Mouse (Mus musculus) splenic B cell, adult 2 months (primary cell): ENCODE measurements around the gene Snrnp40.
A peak's percentile ranks its signal among the peaks of the same experiment; 100 is the strongest.

ENCODE experiments used
- DNase-seq: peaks from one replicate; pipeline ENCODE4 v3.0.0-alpha.2; 2011; ENCODE audit warnings: low read depth, low spot score
- H3K27me3 ChIP-seq: 2 replicates; pipeline ENCODE4 v1.6.1; 2012; ENCODE audit warnings: mild to moderate bottlenecking, low read length, moderate library complexity, mixed read lengths; ENCODE audit not compliant: control insufficient read depth, poor library complexity, insufficient read depth, severe bottlenecking
- H3K36me3 ChIP-seq: 2 replicates; pipeline ENCODE4 v1.6.1; 2012; ENCODE audit warnings: mild to moderate bottlenecking, low read length, moderate library complexity, mixed read lengths; ENCODE audit not compliant: control insufficient read depth, poor library complexity, insufficient read depth, severe bottlenecking

Gene Snrnp40

DNA sequence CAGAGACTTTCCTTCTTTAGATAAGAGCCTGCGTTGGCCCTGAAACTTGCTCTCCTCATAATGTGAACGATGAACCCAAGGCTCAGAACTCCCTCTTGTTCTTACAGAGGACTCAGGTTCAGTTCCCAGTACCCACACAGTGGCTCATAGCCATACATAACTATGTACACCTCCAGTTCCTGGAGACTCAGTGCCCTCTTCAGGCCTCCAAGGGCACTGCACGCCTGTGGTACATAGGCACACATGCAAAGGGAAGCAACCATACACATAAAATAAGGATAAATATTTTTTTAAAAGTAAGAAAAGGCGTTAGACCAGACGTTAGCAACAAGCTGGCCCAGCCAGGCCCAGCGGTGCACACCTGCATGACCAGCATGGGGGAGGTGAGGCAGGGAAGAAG lies 10.3 kb upstream of the Snrnp40 start:
- no peak for DNase-seq
- H3K36me3 ChIP-seq = peaks cover 3% of the 10 kb centered on the region
- H3K27me3 ChIP-seq = no peaks in the 10 kb centered on the region

DNA sequence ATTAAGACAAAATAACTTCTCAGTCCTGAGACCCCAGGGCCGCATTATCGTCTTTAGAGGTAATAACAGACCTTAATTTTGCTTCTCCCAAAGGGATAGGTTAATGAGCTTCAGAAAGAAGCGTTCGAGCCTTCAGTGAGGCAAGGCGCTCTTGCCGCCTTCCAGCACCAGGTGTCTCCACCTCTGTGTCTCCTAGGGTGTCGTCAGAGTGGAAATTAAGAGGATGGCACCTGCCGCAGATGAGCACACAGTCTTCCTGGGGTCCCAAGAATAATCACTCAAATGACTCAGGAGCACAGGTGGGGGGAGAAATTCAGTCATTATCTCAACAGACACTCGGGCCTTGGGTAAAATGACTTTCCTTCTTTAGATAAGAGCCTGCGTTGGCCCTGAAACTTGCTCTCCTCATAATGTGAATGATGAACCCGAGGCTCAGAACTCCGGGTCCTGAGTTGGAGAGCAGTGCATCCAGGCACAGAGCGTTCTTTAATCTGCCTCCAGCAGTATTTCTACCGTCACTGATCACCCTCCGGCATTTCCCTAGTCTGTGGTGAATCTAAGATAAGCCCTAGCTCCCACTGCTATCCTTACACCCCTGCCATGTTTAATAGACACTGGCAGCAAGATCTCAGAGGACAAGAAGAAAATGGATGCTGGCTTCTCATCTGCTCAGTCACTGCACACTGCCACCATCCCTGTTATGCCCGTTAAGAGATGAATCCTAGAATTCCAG lies 9.1 kb upstream of the Snrnp40 start:
- H3K27me3 ChIP-seq = no peaks in the 10 kb centered on the region
- no peak for DNase-seq

DNA sequence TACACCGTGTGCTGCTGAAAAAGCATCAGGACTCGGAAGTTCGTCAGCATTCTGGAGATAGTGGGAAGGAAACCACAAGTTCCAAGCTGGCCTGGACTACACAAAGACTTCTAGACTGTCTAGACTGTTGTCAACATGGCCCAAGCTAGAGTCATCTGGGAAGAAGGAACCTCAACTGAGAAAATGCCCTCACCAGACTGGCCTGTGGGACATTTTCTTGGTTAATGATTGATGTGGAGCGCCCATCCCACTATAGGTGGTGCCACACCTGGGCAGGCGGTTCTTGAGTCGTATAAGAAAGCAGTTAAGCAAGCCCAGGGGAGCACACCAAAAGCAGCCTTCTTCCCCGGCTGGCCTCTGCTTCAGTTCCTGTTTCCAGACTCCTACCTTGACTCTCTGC lies 7.3 kb upstream of the Snrnp40 start:
- H3K36me3 ChIP-seq = peaks cover 3% of the 10 kb centered on the region
- no peaks in the 10 kb centered on the region for H3K27me3 ChIP-seq
- DNase-seq = no peak

More for the DNA sequence above, 9.1 kb upstream of the Snrnp40 start:
- peaks cover 3% of the 10 kb centered on the region for H3K36me3 ChIP-seq

- peak; percentile 9 for DNase-seq
- Histone ChIP-seq H3K36me3 (peaks cover 1% of the 10 kb centered on the region; the same call in 1 of the 2 replicates), H3K27me3 (no peaks in the 10 kb centered on the region)
Observed at GRCm38 (mm10) chr4:130357946-130358345, 2.0 kb upstream of the Snrnp40 start.

- Histone ChIP-seq H3K27me3 (no peaks in the 10 kb centered on the region), H3K36me3 (peaks cover 4% of the 10 kb centered on the region; the same call in 1 of the 2 replicates)
- DNase-seq = no peak
Observed at GRCm38 (mm10) chr4:130360238-130360590, 282 bp downstream of the Snrnp40 start.

GRCm38 (mm10) chr4:130376675-130377074 lies 16.7 kb downstream of the Snrnp40 start:
- peaks cover 13% of the 10 kb centered on the region for H3K36me3 ChIP-seq
- peak; percentile 10 for DNase-seq
- H3K27me3 ChIP-seq = no peaks in the 10 kb centered on the region

DNA sequence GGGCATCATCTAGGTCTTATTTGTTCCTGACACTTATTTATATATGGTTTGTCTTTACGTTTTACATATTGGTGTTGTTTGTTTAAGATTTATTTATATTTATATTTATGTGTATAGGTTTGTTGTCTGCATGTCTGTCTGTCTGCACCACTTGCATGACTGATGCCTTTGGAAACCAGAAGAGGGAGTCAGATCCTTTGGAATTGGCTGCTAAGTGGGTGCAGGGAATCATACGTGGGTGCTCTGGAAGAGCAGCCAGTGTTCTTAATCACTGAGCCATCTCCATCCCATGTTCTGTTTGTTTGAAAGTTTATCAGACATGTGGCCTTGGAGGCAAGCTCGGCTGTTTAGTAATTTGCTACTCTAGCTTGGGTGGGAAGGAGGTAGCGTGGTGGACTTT lies 17.6 kb downstream of the Snrnp40 start:
- Histone ChIP-seq H3K36me3 (peaks cover 17% of the 10 kb centered on the region), H3K27me3 (no peaks in the 10 kb centered on the region)
- DNase-seq = no peak

GRCm38 (mm10) chr4:130379181-130379580 lies 19.2 kb downstream of the Snrnp40 start:
- H3K36me3 ChIP-seq = peaks cover 19% of the 10 kb centered on the region

GRCm38 (mm10) chr4:130380418-130380817 lies 20.5 kb downstream of the Snrnp40 start:
- H3K27me3 ChIP-seq = no peaks in the 10 kb centered on the region
- no peak for DNase-seq
- H3K36me3 ChIP-seq = peaks cover 19% of the 10 kb centered on the region

More at GRCm38 (mm10) chr4:130379181-130379580, 19.2 kb downstream of the Snrnp40 start:
- no peak for DNase-seq
- H3K27me3 ChIP-seq = no peaks in the 10 kb centered on the region

DNA sequence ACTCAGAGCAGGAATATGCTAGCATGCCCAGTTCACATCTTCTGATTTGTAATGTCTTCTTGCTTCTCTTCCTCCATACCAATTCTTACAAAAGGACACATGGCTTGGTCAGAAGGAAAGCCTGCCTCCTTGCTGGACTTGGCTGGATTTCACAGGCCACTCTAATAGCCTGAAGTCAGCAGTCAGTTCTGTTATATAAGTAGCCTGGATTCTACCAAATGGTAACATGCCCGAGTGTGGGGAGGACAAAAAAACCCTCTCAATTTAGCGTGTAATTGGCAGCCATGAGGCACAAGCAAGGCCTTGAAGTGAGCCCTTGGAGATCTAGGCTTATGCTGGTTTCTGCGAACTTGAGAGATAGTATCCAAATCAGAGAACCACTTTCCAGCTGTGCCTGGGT lies 27.3 kb downstream of the Snrnp40 start:
- no peaks in the 10 kb centered on the region for H3K27me3 ChIP-seq
- peaks cover 9% of the 10 kb centered on the region; the same call in 1 of the 2 replicates for H3K36me3 ChIP-seq
- no peak for DNase-seq

DNA sequence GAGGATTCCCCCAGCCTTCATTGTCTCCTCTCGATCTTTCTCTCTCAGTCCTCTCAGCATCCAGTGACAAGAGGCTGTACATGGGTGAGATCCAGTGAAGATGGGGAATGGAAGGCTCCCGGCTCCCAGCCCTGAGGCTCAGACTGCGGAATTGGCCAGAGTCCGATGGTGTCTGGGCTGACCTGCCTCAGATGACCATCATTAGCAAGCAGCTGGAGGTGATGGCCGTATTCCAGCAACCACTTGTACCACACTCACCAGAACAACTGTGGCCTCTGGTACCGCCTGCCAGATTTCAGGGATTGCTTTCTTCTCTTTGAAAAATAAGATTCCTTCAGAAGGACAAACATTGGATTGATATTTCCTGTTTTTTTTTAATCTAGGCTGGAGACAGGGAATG lies 29.6 kb downstream of the Snrnp40 start:
- no peak for DNase-seq
- Histone ChIP-seq H3K27me3 (no peaks in the 10 kb centered on the region), H3K36me3 (peaks cover 5% of the 10 kb centered on the region; the same call in 1 of the 2 replicates)

DNA sequence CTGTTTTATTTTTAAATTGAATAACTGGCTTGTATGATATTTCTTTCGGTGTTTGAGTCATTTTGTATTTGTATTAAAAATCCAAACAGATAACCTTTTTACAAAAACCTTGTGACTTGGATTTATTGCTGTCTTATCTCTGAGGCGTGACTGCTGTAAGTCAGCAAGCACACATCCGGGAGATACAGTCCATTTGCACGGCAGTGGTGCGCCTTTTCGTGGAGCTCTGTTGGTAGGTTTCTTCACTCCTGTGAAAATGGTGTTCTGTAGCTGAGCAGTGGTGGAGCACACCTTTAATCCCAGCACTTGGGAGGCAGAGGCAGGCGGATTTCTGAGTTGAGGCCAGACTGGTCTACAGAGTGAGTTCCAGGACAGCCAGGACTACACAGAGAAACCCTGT lies 30.0 kb downstream of the Snrnp40 start:
- Histone ChIP-seq H3K27me3 (no peaks in the 10 kb centered on the region), H3K36me3 (peaks cover 5% of the 10 kb centered on the region; the same call in 1 of the 2 replicates)
- DNase-seq = no peak

DNA sequence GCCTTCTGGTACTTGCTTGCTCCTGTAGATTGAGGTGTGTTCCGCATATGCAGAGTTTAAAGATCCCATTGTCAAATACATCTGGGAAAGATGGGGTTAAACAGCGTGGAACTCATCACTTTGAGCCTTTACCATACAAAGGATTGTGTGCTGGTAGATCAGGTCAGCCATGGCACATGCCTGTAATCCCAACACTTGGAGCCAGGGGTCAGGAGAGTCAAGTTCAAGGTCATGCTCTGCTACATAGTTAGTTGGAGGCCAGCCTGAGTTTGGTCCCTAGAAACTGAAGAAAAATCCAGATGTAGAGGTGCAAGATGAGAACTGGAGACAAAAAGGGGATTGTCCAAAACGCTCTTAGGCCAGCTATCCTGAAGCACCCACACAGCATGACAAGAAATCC lies 31.3 kb downstream of the Snrnp40 start:
- H3K27me3 ChIP-seq = no peaks in the 10 kb centered on the region
- DNase-seq = no peak
- H3K36me3 ChIP-seq = peaks cover 5% of the 10 kb centered on the region; the same call in 1 of the 2 replicates
